Comparison of ENCODE assay signal across 16 mouse cellular contexts in the genomic region with DNA sequence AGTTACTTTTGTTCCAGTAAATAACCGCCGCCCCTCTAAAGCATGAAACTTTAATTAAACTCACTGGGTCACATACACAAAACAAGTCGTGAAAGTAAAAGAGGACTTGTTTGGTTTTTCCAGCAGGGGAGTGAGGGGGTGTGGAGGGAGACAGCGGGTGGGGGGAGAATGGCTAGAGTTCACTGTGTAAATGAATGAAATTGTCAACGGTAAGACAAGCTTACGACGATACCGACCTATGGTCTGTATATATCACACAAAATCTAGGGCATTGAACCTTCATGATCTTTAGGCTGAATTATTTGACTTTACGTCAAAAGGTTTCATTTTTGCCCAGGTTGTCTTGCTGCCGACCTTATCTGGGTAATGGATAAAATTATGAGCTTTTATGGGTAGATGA.
DNase-seq lines count a peak whose midpoint lies in the region; ATAC-seq lines count a peak whose summit lies in the region.
"Had no signal": no experiment of that assay in that cellular context is flagged by ENCODE, and none has a peak within 500 bp of the region (broad histone marks: within the 10 kb centered on the region; RNA-seq: fewer than 3 reads in every experiment).

No protein-coding gene starts in this region.

- no peaks in the 10 kb centered on the region for H3K4me1 ChIP-seq in hindbrain, embryonic 11.5 days (replicated peaks; ENCODE audit: control insufficient read depth, insufficient read depth, low read length)
- peaks cover 6% of the 10 kb centered on the region; the same call in 1 of the 2 replicates for H3K4me1 ChIP-seq in hindbrain, embryonic 16.5 days (ENCODE audit: control insufficient read depth, insufficient read depth, low read depth, low read length)
- H3K4me1 ChIP-seq in embryonic facial prominence, embryonic 13.5 days, result no peaks in the 10 kb centered on the region
- peaks cover 13% of the 10 kb centered on the region for H3K4me1 ChIP-seq in hindbrain, embryonic 13.5 days (replicated peaks)
- peaks cover 15% of the 10 kb centered on the region for H3K4me1 ChIP-seq in midbrain, embryonic 12.5 days
- H3K4me1 ChIP-seq: megakaryocyte, embryonic 14.5 days had no signal

- H3K4me2 ChIP-seq in hindbrain, embryonic 11.5 days (replicated peaks; ENCODE audit: low read depth, low read length), result no peak overlapping the region
- H3K4me2 ChIP-seq in hindbrain, embryonic 16.5 days (ENCODE audit: low read length), result no peak overlapping the region; the same call in 1 of the 2 replicates
- H3K4me2 ChIP-seq in embryonic facial prominence, embryonic 13.5 days, result peak overlapping the region; percentile 37; the same call in 1 of the 2 replicates
- peak overlapping the region; percentile 47 for H3K4me2 ChIP-seq in hindbrain, embryonic 13.5 days
- H3K4me2 ChIP-seq in midbrain, embryonic 12.5 days (replicated peaks), result peak overlapping the region; percentile 49

- DNase-seq in hindbrain, embryonic 11.5 days (ENCODE audit: low spot score), result no peak
- DNase-seq in kidney, postnatal 10 days, result no peak
- DNase-seq in B cell, adult 2 months, result no peak
- DNase-seq: cerebellum, adult 11-12 months; heart, adult 11 months; heart, postnatal 10 days; kidney, adult 11 months; lung, adult 2 months; right cerebral cortex, adult 18-20 months had no signal

- H3K36me3 ChIP-seq in hindbrain, embryonic 11.5 days (ENCODE audit: control insufficient read depth, insufficient read depth, low read length), result no peaks in the 10 kb centered on the region
- H3K36me3 ChIP-seq in hindbrain, embryonic 16.5 days (ENCODE audit: control insufficient read depth, insufficient read depth, low read length), result no peaks in the 10 kb centered on the region
- H3K36me3 ChIP-seq in embryonic facial prominence, embryonic 13.5 days, result no peaks in the 10 kb centered on the region
- no peaks in the 10 kb centered on the region for H3K36me3 ChIP-seq in hindbrain, embryonic 13.5 days
- H3K36me3 ChIP-seq in midbrain, embryonic 12.5 days, result no peaks in the 10 kb centered on the region
- H3K36me3 ChIP-seq: neural tube, embryonic 12.5 days had no signal

- H3K4me3 ChIP-seq in hindbrain, embryonic 11.5 days (ENCODE audit: low read depth, low read length), result no peak overlapping the region
- H3K4me3 ChIP-seq in hindbrain, embryonic 16.5 days (ENCODE audit: low read length), result no peak overlapping the region
- H3K4me3 ChIP-seq in embryonic facial prominence, embryonic 13.5 days, result no peak overlapping the region
- H3K4me3 ChIP-seq in hindbrain, embryonic 13.5 days, result no peak overlapping the region
- 0 out of 2 replicates have a peak overlapping the region, but pooled peaks have one; percentile 14 for H3K4me3 ChIP-seq in midbrain, embryonic 12.5 days
- H3K4me3 ChIP-seq: megakaryocyte, embryonic 14.5 days; neural tube, embryonic 12.5 days had no signal

- H3K9ac ChIP-seq in hindbrain, embryonic 11.5 days (ENCODE audit: low read depth, low read length), result no peak overlapping the region
- no peak overlapping the region for H3K9ac ChIP-seq in hindbrain, embryonic 16.5 days (ENCODE audit: low read depth, low read length)
- H3K9ac ChIP-seq in embryonic facial prominence, embryonic 13.5 days, result no peak overlapping the region
- no peak overlapping the region for H3K9ac ChIP-seq in hindbrain, embryonic 13.5 days
- H3K9ac ChIP-seq in midbrain, embryonic 12.5 days (replicated peaks), result no peak overlapping the region
- H3K9ac ChIP-seq: neural tube, embryonic 12.5 days had no signal

- H3K27me3 ChIP-seq in hindbrain, embryonic 11.5 days (ENCODE audit: control insufficient read depth, insufficient read depth, low read length), result no peaks in the 10 kb centered on the region
- no peaks in the 10 kb centered on the region for H3K27me3 ChIP-seq in hindbrain, embryonic 16.5 days (replicated peaks; ENCODE audit: control insufficient read depth, insufficient read depth, low read length)
- no peaks in the 10 kb centered on the region for H3K27me3 ChIP-seq in embryonic facial prominence, embryonic 13.5 days
- no peaks in the 10 kb centered on the region for H3K27me3 ChIP-seq in hindbrain, embryonic 13.5 days
- H3K27me3 ChIP-seq in midbrain, embryonic 12.5 days, result no peaks in the 10 kb centered on the region
- H3K27me3 ChIP-seq: megakaryocyte, embryonic 14.5 days; neural tube, embryonic 12.5 days had no signal

- ATAC-seq in hindbrain, embryonic 11.5 days (ENCODE audit: low FRiP score), result peak; percentile 36; the same call in 1 of the 2 replicates
- ATAC-seq in hindbrain, embryonic 16.5 days, result no peak
- ATAC-seq in embryonic facial prominence, embryonic 13.5 days (ENCODE audit: insufficient number of reproducible peaks, insufficient read depth, low FRiP score, low TSS enrichment, low read depth), result no peak
- ATAC-seq in hindbrain, embryonic 13.5 days (ENCODE audit: low FRiP score), result no peak
- no peak; the same call in 1 of the 2 replicates for ATAC-seq in midbrain, embryonic 12.5 days (ENCODE audit: low FRiP score, low read depth)
- ATAC-seq in activated CD4-positive, CD25-positive, alpha-beta regulatory T cell, adult 4 months, result no peak

- H3K27ac ChIP-seq in hindbrain, embryonic 11.5 days (ENCODE audit: low read depth, low read length), result no peak overlapping the region
- H3K27ac ChIP-seq in hindbrain, embryonic 16.5 days (ENCODE audit: low read depth, low read length), result no peak overlapping the region
- H3K27ac ChIP-seq in embryonic facial prominence, embryonic 13.5 days, result no peak overlapping the region
- H3K27ac ChIP-seq in hindbrain, embryonic 13.5 days, result no peak overlapping the region
- H3K27ac ChIP-seq in midbrain, embryonic 12.5 days (replicated peaks), result 0 out of 2 replicates have a peak overlapping the region, but pooled peaks have one; percentile 52
- H3K27ac ChIP-seq: neural tube, embryonic 12.5 days had no signal

- no peaks in the 10 kb centered on the region for H3K9me3 ChIP-seq in hindbrain, embryonic 11.5 days (ENCODE audit: control insufficient read depth, low read length)
- no peaks in the 10 kb centered on the region for H3K9me3 ChIP-seq in hindbrain, embryonic 16.5 days (ENCODE audit: control insufficient read depth, low read length)
- no peaks in the 10 kb centered on the region for H3K9me3 ChIP-seq in embryonic facial prominence, embryonic 13.5 days
- H3K9me3 ChIP-seq in hindbrain, embryonic 13.5 days, result no peaks in the 10 kb centered on the region
- no peaks in the 10 kb centered on the region for H3K9me3 ChIP-seq in midbrain, embryonic 12.5 days
- H3K9me3 ChIP-seq: neural tube, embryonic 12.5 days had no signal

- WGBS in hindbrain, embryonic 11.5 days, result 42% methylated on average over 10 of the region's 10 CpGs
- WGBS in hindbrain, embryonic 16.5 days, result 37% methylated on average over 10 of the region's 10 CpGs
- 37% methylated on average over 10 of the region's 10 CpGs for WGBS in embryonic facial prominence, embryonic 13.5 days
- 41% methylated on average over 10 of the region's 10 CpGs for WGBS in hindbrain, embryonic 13.5 days
- 29% methylated on average over 10 of the region's 10 CpGs for WGBS in midbrain, embryonic 12.5 days

Comparison
In these comparisons a context has a peak if more than half of its experiments do, and no peak if none do; other contexts are left out.
1. H3K4me2 ChIP-seq: peak in embryonic facial prominence, embryonic 13.5 days (single experiment), hindbrain, embryonic 13.5 days (single experiment) and midbrain, embryonic 12.5 days (single experiment); none in hindbrain, embryonic 11.5 days (single experiment) and hindbrain, embryonic 16.5 days (single experiment).